Mouse (Mus musculus) adrenal gland, postnatal 14 days (tissue): ENCODE data around the gene Srgap1. TPM values are rescaled to one million over a fixed set of nuclear protein-coding genes. Genes with fewer than 3 reads are reported as not detected.

Experiments used
- DNase-seq: peaks from one replicate; pipeline ENCODE4 v3.0.0; 2021; ENCODE audit warnings: mixed read lengths
- total RNA-seq: library from RNA; stranded (reverse); gene quantifications from 2 replicates; pipeline ENCODE4 v1.2.3, GENCODE M21; 2021

The Srgap1 gene
- total RNA-seq, 1 experiment from 2014 or later: 5.1 TPM

DNA sequence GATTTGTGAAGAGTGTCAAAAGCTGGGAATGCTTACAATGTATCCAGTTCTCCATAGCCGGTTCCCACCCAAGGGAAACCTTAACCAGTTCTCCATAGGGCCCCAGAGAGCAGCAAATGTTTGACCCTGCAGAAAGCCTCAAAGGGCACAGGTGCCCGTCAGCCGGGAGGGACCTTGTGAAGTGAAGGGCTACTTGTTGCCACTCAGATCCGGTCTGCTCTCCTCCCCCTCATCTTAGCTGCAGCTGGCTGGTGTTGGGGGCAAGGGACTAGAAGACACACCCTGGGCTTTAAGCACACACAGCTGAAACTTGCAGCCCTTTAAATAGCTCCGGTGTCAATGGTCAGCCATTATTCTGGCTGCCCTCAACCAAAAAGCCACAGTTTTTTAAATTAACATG is 30.1 kb downstream of the Srgap1 start:
- DNase-seq: no peak

DNA sequence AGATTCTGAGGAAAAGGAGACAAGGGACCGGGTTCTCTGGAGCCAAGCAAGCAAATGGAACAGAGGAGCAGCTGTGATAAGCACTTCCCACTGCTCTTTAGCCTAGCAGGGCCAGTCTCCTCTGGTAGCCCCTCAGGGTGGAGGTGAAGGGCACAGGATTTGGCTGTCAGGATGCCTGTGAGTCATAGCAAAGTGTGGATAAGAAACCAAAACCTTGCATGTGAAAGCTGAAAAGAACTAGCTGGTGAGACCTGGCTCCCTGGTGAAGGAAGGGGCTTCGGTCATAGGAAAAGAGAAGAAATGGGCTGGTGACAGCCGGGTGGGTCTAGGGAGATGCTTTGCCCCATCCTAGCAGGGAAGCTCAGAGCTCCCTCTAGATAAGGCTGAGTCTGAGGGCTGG is 30.5 kb downstream of the Srgap1 start:
- DNase-seq: peak; percentile 34

DNA sequence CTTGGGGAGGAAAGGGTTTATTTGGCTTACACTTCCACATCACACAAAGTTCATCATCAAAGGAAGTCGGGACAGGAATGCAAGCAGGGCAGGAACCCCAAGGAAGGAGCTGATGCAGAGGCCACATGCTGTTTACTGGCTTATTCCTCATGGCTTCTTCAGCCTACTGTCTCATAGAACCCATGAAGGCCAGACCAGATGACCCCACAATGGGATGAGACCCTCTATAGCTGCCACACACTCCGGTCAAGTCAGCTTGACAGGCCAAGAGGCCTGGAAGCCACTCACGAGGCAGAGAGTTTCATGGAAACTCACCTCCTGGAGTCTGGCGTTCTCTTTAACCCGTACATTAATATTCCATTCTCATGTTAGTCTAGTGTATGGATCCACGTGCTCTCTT is 34.8 kb downstream of the Srgap1 start:
- DNase-seq: no peak

DNA sequence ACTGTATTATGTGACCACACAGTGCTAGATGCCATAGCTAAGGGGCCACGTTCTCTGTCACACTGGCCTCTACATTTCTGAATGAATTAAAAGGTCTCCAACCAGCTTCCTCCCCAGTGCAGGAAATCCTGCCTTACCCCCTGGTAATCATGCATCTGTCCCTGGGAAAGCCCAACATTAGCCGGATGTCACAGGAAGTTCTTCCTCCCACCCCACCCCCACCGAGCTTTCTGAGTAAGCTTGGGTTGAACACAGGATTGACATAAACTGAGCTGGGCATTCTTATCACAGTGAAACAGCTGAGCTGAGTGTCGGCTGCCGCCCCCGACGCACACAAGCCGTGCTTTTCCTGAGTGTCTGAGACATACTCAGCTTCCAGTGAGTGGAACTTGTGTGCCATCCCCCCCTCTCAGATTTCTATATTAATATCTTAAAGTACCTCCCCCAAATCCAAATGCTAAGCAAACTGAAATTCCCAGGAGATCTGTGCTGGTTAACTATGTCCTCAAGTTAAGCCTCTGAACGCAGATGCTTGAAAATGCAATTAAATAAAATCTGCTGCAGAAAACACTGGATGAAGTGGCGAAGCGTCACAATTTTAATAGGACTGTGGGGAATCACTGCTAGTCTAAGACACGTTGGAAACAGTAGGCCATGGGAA is 38.3 kb downstream of the Srgap1 start:
- DNase-seq: peak; percentile 63

DNA sequence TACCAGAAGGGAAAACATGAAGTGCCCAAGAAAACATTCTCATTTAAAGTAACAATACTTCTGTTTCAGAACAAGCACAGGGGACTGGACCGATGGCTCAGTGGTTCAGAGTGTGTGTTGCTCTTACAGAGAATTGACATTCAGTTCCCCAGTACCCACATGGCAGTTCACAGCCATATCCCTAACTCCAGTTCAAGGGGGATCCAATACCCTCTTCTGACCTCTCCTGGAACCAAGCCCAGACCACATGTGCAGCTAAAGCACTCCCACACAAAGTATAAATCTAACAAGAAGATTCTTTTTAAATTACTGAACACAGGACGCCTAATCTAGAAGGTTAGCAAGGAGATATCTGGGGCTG is 38.8 kb downstream of the Srgap1 start:
- no peak for DNase-seq

DNA sequence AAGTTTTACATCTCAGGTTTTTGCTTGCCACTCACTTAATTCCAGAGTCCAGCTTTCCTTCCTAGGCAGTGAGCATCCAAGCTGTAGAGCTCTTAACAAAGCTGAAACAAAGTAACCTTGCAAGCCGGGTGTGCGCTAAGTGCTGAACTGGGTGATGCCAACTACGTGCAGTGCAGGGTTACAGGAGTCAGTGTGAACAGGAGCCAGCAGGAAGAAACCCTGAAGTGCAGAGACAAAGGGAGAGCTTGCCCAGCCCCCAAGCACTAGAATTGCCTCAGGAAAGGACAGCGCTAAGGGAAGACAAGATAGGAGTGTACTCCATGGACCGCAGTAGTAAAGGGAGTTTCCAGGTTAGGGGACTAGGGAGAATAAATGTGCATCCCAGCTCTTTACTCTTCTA is 40.5 kb downstream of the Srgap1 start:
- no peak for DNase-seq

DNA sequence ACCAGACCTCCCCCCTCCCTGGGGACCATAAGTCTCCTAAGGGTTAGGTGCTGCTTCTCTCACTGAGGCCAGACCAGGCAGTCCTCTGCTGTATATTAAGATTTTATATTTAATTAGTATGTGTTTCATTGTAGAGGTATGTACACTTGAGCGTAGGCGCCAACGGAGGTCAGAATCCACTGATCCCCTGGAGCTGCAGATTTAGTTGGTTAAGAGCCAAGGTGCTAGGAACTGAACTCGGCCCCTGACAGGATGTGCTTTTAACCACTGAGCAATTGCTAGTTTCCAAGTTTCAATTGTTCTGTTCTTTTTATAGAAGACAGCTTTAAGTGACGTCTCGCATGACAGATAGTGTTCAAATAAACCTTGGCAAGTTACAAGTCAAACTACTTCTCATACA is 41.0 kb downstream of the Srgap1 start:
- no peak for DNase-seq

DNA sequence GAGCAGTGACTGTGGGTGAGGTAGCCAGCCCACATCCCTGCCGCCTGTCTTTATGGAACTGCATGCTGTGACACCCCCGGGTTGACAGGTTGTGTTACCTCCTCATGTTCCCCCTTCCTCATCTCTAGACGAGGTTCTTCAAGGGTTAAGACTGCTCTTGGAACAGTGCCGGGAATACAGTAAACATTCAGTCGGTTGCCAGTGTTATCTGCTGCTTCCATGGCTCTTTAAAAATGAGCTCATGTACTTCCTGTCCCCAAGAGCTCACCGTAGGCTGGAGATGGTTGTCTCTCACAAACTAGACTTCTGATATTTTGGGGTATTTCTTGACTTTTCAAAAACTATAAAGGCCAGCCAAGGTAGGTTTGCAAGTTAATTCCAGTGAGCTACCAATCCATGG is 41.6 kb downstream of the Srgap1 start:
- DNase-seq: no peak

DNA sequence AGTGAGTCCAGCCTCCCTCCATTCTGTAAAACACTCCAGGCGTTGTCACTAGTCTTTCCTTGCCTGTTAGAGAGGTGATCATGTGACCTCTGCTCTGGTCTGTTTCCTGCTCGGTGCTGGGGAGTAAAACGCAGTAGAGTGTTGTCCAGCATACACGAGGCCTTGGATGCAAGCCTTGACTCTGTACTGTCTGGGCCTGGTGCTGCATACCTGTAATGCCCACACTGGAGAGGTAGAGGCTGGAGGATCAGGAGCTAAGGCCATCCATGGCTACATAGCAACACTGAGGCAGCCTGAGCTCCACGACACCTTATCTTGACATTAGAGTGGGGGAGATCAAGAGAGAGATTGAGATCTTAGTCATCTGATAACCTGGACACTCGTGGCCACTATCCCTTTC is 44.2 kb downstream of the Srgap1 start:
- DNase-seq: no peak

DNA sequence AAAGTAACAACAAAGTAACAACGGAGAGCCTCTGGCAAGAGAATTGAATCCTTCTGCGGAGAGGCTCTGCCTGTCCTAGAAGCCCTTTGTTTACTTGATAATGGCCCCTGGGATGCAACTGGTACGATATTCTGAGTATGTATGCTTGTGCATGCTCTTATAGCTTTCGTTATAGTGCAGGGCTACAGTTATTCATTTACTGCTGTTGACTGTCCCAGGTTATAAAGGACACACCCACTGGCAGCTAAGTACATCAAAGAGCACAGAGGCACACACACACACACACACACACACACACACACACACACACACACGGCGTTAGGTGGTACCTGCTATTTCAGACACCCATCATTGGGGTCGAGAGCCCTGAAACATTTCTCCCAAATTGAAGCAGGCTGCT is 48.3 kb downstream of the Srgap1 start:
- DNase-seq: no peak

DNA sequence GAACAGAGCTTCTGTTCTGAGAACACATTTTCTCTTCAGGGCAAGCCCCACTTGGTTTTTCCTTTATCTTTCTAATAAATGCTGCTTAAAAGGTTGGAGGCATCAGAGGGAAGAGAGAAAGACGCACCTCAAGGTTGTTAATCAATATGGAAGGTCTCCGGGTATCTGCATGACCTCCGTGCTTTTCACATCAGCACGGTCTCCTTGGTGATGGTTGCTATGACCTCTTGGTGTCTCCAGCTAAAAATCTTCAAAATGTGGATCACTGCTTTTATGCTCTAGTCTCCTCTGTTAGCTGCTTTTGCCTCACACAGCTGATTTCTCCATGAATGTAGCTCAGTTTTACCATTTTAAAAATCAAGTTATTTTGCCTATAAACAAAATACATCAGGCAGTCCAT is 50.6 kb downstream of the Srgap1 start:
- DNase-seq: no peak

DNA sequence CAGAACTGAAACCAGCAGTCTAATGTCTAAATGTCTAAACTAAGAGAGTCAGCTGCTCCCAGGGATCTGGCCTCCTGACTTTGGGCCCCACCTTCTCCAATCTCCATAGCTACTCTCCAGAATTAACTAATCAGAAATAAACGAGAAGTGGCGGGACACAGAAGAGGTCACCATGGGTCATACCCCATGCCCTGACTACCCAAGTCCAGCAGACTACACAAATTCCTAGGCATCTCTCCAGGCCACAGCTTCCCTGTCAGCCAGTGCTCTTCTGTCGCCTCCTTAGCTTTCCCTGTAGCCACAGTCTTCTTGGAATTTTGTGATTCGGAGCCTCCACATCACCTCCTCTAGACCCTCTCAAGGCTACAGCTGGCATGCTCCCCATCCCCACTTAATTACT is 51.7 kb downstream of the Srgap1 start:
- no peak for DNase-seq

DNA sequence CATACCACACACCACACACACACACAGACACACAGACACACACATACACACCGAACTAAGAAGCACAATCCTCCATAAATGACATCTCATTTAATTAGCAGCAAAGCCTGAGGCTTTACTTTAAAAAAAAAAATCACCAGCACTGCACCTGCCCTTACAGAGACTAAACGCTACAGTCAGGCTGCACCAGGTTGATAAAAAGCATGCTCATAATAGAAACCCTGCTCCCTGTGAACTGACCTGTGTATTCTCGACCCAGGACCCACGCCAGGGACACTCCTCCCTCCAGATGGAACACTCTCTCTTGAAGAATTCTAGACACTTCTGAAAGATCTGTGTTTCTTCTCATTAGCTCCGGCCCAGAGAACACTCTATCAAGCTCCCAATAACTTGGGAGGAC is 52.5 kb downstream of the Srgap1 start:
- DNase-seq: no peak

DNA sequence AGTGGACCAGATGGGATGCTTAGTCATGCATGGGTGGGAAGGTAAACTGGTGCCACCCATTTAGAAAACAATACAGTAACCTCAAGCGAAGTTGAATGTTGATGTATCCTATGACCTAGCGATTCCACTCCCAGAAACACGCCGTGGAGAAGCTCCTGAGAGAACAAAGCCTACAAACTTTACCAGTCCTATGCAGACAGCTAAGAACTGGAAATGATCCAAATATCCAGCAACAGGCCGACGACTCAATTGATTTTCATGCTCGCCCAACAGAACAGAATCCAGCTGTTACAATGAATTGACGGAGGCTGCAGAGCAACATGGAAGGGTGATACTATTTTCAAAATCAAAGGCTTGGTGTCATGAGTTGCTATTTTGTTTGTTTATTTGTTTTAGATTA is 54.5 kb downstream of the Srgap1 start:
- DNase-seq: no peak

DNA sequence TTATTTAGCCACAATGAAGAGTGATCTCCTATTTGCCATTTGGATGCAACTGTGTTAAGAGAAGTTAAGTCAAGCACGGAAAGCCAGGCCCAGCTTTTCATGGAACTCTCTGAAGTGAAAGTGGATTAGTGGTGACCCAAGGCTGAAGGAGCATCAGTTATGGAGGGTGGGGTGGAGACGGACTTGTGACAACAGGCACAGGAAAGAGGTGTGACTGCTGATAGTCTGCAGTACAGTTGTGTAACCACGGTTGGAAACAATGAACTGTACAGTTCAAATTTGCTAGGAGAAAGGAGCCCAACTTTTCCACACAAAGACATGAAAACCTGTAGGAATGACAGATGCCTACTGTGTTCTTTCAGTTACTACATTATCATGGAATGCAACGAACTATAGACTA is 60.1 kb downstream of the Srgap1 start:
- no peak for DNase-seq

DNA sequence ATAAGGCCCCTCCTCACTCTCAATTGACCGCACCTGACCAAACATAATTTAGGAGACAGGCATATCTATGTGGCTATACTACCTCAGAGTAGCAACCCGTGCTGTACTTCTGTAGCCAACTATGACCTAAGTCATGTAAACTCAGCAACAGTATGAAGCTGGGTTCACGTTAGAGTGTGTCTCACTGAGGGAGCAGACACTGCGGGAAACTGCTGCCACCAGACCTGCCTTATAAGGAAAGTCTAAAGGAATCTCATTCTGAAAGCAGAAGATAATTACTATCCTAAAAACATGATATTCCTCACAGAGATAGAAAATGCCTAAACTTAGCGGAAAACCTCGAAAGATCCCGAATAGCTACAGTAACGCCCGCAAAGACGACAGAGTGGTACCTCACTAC is 62.2 kb downstream of the Srgap1 start:
- DNase-seq: no peak

DNA sequence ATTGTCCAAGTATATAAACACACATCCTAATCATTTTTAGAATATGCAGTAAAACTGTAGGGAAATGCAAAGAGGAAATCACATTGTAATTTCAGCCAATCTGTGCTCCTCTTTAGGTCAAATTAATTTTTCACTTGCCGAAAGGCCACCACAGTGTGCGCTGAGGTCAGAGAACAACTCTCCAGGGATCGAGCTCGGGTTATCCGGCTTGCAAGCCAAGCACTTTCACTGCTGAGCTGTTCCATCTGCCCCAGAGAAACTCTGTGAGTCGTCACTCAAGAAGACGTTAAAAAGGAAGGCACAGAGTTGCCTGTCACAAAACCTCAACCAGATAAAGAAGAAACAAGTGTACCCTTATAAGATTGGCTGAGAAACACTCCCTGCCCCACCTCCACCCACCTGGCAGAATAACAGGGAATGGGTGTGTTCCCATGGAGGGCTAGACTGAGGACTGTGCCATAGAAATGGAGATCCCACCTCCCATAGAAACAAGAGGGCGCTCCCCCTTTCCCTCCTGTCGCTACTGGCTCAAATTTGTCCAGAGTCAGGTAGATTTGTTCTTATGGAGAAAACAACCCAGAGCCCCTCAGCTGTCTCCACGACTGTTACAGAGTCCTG is 63.0 kb downstream of the Srgap1 start:
- DNase-seq: no peak

DNA sequence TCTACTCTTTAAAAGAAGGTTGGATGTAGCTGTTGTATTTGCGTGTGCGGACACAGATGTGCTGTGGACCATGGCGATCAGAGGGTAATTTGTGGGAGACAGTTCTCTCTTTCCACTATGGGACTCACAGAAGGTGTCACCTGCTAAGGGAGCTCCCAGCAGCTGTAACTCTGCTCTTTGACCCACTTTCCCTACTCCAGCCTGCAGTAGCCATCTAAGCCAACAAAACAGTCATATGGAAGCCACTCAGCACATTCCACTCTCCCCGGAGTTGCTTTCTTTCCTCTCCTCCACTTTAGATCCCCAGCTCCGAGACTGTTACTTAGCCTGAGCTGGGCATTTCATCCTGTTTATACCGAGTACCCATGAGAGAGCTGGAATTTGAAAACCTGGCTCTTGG is 71.8 kb downstream of the Srgap1 start:
- DNase-seq: no peak

DNA sequence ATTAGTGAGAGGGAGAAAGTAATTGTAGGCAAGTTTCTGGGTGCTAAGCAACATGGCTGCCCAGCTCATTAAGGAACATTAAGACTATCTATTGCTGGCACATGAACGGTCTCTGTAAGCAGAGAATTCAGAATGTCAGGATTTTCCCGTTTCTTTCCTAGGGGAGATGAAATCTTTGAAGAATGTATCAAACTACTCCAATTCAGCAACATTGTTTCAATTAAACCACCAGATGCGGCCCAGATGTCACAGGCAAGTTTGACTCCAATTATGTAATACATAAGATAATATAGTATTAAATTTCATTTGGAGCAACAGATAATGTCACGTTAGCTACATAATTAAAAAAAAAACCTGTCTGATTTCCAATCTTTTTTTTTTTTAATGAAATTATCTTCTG is 72.5 kb downstream of the Srgap1 start:
- DNase-seq: no peak

DNA sequence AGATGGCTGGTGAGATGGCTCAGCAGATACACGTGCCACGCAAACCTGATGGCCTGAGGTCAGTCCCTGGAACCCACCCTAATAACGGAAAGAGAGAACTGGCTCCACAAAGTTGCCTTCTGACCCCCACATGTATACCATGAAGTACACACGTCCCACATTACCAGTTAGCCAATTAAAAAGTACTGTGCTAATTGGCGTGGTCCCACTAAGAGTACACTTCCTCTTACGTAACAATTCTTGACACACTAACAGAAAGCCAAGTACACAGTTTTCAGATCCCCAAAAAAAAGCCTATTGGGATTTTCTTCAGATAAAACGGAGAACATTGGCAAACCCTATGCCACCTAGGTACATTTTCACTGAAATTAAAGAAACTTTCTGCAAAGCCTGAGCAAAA is 73.8 kb downstream of the Srgap1 start:
- no peak for DNase-seq

DNA sequence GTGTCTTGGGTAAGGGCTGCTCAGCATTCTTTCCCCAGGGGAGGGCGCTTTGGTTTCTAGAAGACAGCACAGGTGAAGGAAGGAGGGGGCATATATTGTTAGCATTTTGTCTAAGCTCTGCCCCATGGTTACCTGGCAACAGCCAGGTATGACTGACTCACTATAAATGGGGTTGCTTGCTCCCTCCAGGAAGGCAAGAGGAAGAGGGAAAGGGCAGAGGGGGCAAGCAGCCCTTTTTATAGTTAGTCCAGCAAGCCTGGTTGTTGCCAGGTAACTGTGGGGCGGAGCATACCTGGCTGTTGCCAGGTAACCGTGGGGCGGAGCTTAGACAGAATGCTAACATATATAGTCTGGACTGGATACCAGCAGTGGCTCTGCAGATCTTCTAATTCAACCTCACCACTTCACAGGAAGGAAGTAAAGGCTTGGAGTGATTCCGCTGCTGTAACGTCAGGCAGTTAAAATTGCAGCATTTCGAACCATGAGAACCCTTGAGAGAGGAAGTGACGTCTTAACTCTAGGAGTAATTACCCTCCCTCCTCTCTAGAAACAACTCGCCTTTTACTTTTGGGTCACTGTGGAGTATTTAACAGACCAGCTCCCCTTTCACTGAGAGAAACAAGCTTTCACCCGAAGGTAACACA is 74.7 kb downstream of the Srgap1 start:
- no peak for DNase-seq

DNA sequence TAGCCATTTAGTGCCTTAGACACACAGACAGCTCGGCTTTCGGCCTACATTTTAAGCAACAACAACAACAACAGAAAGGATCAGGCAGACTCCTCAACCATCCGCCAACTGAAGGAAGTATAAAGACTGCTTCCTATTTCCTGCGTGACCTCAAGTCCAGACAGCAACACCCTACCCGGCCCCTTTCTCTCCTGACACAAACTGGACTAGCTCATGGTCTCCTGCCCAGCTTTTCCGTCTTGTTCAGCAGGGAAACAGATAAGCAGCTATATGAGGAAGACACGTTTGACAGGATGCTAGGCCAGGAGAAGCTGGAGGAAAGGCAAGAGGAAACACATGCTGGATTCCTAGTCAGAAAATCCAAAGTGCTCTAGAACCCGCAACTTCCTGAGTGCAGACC is 75.5 kb downstream of the Srgap1 start:
- DNase-seq: peak; percentile 9

DNA sequence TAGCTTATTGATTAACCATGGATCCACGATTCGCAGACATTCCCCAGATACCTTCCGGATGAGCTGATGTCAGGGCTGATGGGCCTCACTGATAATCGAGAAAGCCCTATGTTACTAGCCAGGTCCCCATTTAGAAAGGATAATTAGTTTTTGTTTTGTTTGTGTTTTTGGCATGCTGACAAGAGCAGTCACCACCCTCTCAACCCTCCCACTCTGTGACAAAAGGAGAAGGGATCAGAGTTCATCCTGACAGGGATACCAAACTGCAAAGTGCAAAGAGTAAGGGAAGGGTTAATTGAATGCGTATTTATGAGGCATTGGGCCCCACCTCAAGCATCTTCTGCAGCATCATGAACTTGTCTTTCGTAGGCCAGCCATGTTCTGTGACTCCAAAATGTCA is 76.2 kb downstream of the Srgap1 start:
- no peak for DNase-seq

DNA sequence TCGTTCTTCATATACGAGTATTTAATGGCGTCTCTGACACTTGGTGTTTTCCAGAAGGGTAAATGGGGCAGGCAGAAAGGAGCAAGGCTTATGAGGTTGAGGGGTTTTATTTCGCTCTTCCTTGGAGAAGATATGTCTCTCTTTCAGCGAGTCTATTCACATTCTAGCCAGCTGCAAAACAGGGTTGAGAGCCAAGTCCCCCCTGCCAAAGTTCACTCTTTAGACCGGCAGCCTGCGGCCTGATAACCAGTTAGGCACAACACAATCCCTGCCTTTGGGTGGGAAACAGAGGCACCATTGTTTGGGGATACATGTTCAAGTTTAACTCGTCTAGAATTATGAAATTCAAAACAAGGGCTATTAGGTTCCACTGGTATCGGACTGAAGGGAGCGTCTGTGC is 83.0 kb downstream of the Srgap1 start:
- no peak for DNase-seq
